Mouse (Mus musculus) liver, adult (tissue): ENCODE results near the gene Kctd13.

ENCODE experiments used
- GATA4 ChIP-seq: IDR thresholded peaks from 2 replicates; pipeline ENCODE4 v1.6.1; 2014; ENCODE audit warnings: mild to moderate bottlenecking, low read length; ENCODE audit not compliant: insufficient replicate concordance

Kctd13 gene

DNA sequence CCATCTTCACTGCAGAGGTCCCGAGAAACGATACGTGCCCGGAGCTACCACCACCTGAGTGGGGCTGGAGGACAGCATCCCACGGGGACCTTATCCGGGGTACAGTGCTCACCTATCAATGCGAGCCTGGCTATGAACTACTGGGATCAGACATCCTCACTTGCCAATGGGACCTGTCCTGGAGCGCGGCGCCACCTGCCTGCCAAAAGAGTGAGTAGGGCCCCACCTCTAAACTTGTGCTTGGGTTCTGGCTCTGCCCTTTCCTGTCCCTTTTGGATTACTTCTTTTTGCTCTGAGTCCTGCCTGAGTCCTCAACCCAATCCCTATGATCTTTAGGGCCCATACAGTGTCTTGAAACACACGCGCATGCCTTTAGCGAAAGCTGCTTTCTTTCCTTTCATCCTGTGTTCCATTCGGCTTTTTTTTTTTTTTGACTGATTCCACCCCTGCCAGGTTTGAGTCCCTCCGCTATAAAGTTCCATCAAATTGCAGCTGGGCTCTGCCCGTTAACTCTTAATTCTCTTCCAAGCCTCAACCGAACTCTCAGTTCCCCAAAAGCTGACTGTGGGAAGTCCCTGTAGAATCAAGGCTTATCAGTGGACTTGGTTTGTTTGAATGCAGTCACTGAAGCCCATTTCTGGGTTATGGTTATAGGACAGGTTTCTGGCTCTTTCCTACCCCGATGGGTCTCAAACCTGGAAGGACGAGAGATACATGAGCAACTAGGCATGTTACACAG, 35.0 kb downstream of the Kctd13 start:
- no peak for TF ChIP-seq GATA4

DNA sequence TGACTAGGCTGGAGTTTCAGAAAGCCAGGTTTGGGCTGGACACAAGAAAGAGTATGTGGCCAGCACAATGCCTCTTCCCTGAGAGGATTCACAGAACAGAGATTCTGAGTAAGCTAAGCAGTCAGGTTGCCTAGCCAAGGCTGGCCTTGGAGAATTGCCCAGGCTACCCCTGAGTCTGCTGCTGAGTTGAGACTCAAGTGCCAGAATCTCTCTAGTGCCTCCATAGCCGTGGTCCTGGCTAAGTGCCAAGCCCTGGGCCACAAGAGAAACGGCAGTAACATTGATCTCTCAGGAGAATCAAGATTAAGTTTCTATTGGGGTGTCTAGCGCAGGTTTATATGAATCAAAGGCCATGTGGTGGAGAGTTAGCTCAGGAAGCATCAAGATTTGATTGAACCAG, 36.9 kb downstream of the Kctd13 start:
- TF ChIP-seq GATA4 = no peak

DNA sequence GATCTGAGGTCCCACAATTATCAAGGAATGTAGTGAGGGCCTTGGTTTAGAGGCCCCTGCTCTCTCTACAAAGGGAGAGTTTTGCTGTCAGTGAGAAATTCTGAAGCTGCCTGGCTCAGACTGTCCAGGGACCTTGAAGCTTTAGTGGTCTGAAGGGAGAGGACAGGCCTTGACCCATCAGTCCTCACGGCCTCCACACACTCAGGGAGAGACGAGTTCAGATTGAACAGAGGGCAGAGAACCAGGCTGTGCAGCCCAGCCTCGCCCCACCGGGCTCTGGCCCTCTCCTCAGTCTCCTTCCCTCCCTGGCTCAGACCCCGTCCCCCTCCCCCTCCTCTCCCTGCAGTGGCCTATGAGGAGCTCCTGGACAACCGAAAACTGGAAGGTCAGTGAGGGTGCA, 38.7 kb downstream of the Kctd13 start:
- TF ChIP-seq GATA4 = no peak

DNA sequence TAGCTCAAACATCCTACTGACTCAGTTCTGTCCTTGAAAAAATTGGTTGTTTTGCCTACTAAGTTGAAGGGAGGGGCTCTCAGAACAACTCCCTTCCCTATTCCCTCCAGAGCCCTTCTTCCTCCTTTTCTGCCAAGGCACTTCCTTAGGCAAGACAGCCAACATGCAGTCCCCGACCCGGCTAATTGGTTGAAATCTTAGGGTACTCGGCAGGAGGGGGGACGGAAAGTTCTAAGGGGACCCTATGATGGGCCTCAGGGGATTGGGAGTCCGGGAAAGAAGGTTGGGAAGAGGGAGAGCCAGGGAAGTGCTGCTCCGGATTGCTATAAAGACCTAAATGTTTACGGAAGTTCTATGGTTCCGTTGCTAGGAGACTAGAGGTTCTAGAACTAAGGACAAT, 46.8 kb downstream of the Kctd13 start:
- no peak for TF ChIP-seq GATA4

DNA sequence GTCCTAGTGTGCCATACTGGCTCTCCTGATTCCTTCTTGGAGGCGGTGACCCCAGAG, 47.0 kb downstream of the Kctd13 start, which contains the start of gene Cdipt:
Gene Cdipt, plus strand, starts transcription at position 22 of the 57 bp plus-strand sequence.
- no peak for TF ChIP-seq GATA4

DNA sequence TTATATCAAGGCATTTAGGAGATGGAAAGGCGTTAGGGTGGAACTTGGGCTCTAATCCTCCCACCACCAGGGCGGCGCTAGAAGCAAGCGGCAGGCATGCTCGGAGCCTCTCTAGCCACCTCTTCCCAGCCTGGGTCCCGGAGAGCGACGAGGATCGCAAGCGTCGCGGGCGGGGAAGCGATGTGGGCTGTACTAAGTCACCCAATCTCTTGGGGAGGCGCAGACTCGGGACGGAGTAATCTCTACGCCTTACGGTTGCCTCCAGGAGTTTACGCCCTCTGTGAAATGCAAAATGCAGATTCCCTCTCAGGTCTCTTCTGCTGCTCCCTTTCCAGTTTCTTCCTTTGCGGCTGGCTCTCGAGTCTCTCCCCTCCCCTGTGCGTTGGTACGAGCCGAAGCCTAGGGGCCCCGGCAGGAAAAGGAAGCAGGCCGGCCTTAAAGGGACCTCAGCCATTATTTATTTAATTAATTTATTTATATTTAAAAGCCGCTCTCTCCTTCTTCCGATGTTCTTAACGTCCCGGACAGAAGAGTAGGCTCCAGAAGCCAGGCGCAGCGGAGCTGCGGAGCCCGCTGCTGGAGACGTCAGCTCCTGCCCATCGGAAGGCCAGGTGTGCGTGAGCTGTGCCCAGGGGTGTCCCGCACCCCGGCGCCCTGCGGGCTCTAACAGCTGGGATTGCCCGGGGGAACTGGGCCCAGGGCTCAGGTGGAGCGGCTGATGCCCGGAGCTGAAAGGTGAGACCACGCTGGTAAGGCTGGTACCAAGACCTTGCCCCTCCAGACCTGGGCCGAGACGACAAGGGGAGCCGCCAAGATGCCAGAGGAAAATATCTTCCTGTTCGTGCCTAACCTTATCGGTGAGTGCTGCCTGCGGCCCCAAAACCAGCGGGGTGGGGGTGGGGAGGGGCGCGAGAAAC, 47.5 kb downstream of the Kctd13 start, which contains the start of gene Cdiptos:
Gene Cdiptos, minus strand, starts transcription at position 149 of the 917 bp plus-strand sequence.
- TF ChIP-seq GATA4 = peak; percentile 88; the same call in 1 of the 2 replicates

DNA sequence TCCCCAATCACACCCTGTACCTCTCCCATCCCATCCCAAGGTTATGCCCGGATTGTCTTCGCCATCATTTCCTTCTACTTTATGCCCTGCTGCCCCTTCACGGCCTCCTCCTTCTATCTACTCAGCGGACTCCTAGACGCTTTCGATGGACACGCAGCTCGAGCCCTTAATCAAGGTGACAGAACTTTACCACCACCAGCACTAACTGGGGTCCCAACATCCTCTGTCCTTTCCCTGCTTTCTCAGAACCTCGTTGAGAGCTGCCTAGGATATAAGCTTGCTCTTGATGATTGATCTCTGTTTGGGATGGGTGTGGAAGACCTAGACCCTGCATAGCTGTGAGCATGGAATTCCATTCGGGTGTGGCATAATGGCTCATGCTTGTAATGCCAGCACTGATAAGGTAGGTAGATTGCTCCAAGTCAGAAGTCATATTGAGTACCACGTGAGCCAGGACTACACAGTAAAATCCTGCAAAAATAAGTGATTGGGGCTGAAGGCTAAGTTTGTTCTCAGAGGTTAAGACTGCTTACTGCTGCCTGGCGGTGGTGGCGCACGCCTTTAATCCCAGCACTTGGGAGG, 48.3 kb downstream of the Kctd13 start:
- TF ChIP-seq GATA4 = no peak

DNA sequence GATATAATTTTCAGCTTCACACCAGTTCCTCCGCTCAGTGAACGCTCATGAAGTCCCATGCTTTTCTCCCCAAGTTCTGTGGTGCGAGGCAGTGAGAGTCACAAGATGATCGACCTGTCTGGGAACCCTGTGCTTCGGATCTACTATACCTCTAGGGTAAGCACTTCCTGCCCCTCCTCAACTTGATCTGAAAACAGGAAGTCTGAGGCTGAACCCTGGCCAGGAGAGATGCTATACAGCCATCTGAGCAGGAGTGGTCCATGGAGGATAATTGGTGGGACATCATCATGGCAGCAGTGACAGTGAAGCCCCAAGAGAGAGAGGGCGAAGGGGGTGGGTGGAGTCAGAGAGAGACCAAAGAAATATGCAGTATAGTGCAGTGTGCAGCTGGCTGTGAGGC, 50.2 kb downstream of the Kctd13 start:
- TF ChIP-seq GATA4 = no peak

DNA sequence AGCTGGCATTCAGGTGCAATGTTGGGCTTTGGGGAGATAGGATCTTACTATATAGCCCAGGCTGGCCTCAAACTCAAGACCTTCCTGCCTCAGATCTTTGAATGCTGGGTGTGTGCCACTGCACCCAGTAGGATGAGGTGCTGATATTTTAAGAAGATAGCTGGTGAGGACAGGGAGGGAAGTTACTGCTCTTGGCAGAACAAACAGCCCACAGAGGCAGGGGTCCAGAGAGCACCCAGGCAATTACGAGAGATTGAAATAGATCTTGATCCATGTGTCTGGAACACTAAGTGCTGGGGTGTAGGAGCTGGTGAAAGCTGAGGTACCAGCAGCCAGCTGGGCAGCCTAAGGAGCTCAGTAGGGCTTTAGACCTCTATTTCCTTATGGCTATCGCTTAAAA, 52.9 kb downstream of the Kctd13 start:
- TF ChIP-seq GATA4 = no peak

DNA sequence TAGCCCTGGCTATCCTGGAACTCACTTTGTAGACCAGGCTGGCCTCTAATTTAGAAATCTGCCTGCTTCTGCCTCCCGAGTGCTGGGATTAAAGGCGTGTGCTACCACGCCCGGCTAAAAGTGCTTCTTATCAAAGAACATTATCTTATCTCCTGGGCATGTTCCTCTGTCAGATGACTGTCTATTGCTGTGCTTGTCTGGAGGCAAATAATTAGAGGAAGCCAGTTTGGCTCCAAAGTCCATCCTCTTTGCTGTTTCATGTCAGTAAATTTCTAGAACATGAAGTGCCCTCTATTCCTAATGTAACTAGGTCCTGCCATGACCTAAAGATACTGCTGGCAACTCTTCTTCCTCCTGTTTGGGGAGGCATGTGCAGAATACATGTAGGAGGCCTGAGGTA, 53.4 kb downstream of the Kctd13 start:
- TF ChIP-seq GATA4 = peak; percentile 79; the same call in 1 of the 2 replicates

DNA sequence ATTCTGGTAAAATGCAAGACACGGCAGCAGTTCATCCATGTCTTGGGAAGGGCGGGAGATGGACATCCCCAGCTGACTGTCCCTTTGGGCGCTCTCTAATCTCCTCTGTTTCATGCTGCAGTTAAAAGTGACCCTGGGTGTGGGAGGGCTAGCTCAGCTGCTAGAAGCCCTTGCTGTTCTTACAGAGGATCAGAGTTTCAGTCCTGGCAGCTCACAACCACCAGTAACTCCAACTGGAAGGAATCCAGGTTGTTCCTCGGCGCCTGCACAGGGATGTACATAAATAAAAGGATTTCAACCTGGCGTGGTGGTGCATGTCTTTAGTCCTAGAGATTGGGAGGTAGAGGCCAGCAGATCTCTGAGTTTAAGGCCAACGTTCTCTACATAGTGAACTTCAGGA, 54.4 kb downstream of the Kctd13 start:
- no peak for TF ChIP-seq GATA4

DNA sequence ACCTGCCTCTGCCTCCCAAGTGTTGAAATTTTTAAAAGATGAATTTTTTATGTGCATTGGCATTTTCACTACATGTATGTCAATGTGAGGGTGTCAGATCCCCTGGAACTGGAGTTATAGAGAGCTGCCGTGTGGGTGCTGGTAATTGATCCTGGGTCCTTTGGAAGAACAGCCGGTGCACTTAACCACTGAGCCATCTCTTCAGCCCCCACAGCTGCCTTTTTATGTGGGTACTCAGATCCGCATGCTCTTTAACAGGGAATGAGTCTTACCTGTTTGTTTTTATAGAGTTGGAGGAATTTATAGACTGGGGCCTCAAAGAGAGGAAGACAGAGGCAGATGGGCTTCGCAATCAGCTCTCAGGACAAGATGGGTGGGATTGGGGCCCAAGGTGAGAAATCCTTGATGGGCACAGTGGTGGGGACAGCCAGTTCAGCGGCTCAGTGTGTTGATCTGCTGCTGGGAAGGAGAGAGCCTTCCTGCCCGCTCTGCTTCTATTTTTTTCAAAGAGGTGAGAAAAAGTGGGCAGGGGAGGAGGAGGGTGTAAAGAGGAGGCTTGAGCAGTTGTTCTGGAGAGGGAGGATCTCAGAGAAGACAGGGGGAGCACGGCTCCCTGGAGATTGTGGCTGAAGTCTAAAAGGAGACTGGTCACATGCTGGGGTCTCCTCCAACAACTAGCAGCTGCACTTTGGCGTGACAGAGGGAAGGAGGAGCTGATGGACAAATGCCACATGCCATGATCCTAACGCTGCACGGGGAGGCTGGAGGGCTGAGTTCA, 56.2 kb downstream of the Kctd13 start:
- no peak for TF ChIP-seq GATA4

DNA sequence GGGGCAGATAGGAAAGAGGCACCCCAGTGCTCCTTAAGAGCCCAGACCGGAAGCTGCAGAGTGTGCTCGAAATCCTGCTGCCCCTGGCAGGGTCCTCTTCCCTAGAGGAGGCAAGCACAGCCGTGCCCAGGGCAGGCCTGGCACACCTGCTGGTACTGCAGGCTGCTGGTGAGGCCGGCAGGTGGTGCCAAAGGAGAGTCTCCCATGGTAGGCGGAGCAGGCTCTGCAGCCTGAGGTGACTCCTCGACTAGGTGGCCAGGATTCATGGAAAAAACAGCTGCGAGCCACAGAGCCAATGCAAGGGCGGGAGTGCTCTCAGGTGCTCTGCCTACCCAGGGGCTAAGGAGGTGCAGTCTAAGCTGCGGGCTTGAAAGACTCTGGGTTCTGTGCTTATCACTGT, 57.6 kb downstream of the Kctd13 start:
- TF ChIP-seq GATA4 = no peak

DNA sequence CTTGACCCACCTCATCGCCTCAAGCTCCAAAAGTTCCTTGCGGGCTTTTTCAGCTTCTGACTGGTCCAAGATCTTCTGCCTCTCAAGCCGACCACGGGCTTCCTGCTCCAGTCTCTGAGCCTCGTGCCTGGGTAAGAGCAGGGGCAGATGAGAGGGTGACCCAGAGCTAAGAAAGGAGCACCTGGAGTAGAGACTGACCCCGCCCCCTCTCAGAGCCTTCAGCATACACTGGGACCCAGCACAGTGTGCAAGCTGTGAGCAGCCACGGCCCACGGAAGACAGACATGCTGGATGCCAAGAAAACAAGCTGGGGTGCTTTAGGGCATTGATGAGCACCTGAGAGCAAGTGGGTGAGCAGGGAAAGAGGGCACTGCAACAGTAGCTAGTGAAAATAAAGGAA, 60.1 kb downstream of the Kctd13 start:
- TF ChIP-seq GATA4 = no peak
